Mouse (Mus musculus) midbrain, postnatal 0 days (tissue): Measurements from ENCODE around the gene Ets1. TPM values are rescaled to one million over a fixed set of nuclear protein-coding genes. Genes with fewer than 3 reads are reported as not detected.
A peak's percentile ranks its signal among the peaks of the same experiment; 100 is the strongest.

Experiments
- ATAC-seq: fragments of 200-750 bp; cut with Nextera tagmentation; 2 replicates; pipeline ENCODE4 v1.8.0; 2017; ENCODE audit warnings: moderate number of reproducible peaks, mild to moderate bottlenecking, moderate TSS enrichment, moderate library complexity; ENCODE audit not compliant: low FRiP score
- DNase-seq: peaks from one replicate; pipeline ENCODE4 v3.0.0-alpha.2; 2015; ENCODE audit warnings: low spot score
- H3K27ac ChIP-seq: fragments of 300-500 bp; sonication (generic); 2 replicates; pipeline ENCODE4 v1.5.1; 2014; ENCODE audit warnings: low read depth, mild to moderate bottlenecking, low read length, mixed read lengths
- H3K27me3 ChIP-seq: fragments of 300-500 bp; sonication (generic); 2 replicates; pipeline ENCODE4 v1.6.1; 2014; ENCODE audit warnings: low read length, control low read depth, mixed read lengths; ENCODE audit not compliant: insufficient read depth
- H3K36me3 ChIP-seq: fragments of 300-500 bp; sonication (generic); 2 replicates; pipeline ENCODE4 v1.6.1; 2014; ENCODE audit warnings: low read length, control low read depth, mixed read lengths; ENCODE audit not compliant: insufficient read depth
- H3K4me1 ChIP-seq: fragments of 300-500 bp; sonication (generic); 2 replicates; pipeline ENCODE4 v1.6.1; 2014; ENCODE audit warnings: mild to moderate bottlenecking, control low read depth, antibody characterized with exemption, low read length, mixed read lengths; ENCODE audit not compliant: insufficient read depth
- H3K4me2 ChIP-seq: fragments of 300-500 bp; sonication (generic); 2 replicates; pipeline ENCODE4 v1.6.1; 2014; ENCODE audit warnings: low read depth, mild to moderate bottlenecking, low read length, mixed read lengths; ENCODE audit not compliant: poor library complexity, severe bottlenecking
- H3K4me3 ChIP-seq: fragments of 300-500 bp; sonication (generic); 2 replicates; pipeline ENCODE4 v1.5.1; 2014; ENCODE audit warnings: low read depth, mild to moderate bottlenecking, low read length, moderate library complexity
- H3K9ac ChIP-seq: fragments of 300-500 bp; sonication (generic); replicated peaks from 2 replicates; pipeline ENCODE4 v1.6.1; 2014; ENCODE audit warnings: mild to moderate bottlenecking, low read length, moderate library complexity, mixed read lengths; ENCODE audit not compliant: poor library complexity, severe bottlenecking
- H3K9me3 ChIP-seq: fragments of 300-500 bp; sonication (generic); 2 replicates; pipeline ENCODE4 v1.6.1; 2016; ENCODE audit warnings: low read length, control low read depth
- CTCF ChIP-seq: IDR thresholded peaks from 2 replicates; pipeline ENCODE4 v1.5.1; 2016; ENCODE audit warnings: antibody characterized with exemption, mild to moderate bottlenecking
- WGBS: fragments of 180-500 bp; shearing (Covaris S2); extraction: QIAGEN DNeasy Blood & Tissue Kit; methylation state at CpG from one replicate; pipeline ENCODE4 v1.1.7; 2014; 5-methylcytosine and 5-hydroxymethylcytosine counted together
- polyA plus RNA-seq: library from polyadenylated mRNA; unstranded; fragments of >200 nt; fragmentation: Nextera tagmentation; extraction: Ambion mirVana; gene quantifications from 2 replicates; pipeline ENCODE4 v1.2.1, GENCODE M21; 2015
- total RNA-seq: library from RNA; depleted of rRNA; stranded (reverse); fragments of >200 nt; gene quantifications from 2 replicates; pipeline ENCODE4 v1.2.3, GENCODE M21; 2014

Ets1 gene
- total and polyA plus RNA-seq, 2 experiments from 2014 or later = 8.9 to 10.8 TPM

- 72% methylated on average over 9 of the region's 9 CpGs for WGBS
- no peak overlapping the region for H3K4me3 ChIP-seq
- no peaks in the 10 kb centered on the region for H3K9me3 ChIP-seq
- no peak for TF ChIP-seq CTCF
- no peak overlapping the region for H3K9ac ChIP-seq
- H3K27me3 ChIP-seq = peaks cover 3% of the 10 kb centered on the region; the same call in 1 of the 2 replicates
- no peaks in the 10 kb centered on the region for H3K36me3 ChIP-seq
- peak overlapping the region; percentile 43; the same call in 1 of the 2 replicates for H3K27ac ChIP-seq
- peaks cover 5% of the 10 kb centered on the region; the same call in 1 of the 2 replicates for H3K4me1 ChIP-seq
- ATAC-seq = no peak
- DNase-seq = no peak
- H3K4me2 ChIP-seq = no peak overlapping the region
These were observed 82.2 kb downstream of the Ets1 start for GRCm38 (mm10) chr9:32717931-32718820.

GRCm38 (mm10) chr9:32718868-32719267 lies 82.8 kb downstream of the Ets1 start:
- TF ChIP-seq CTCF = no peak
- DNase-seq = no peak
- Histone ChIP-seq H3K4me2 (no peak overlapping the region), H3K9ac (no peak overlapping the region), H3K27me3 (peaks cover 3% of the 10 kb centered on the region; the same call in 1 of the 2 replicates), H3K4me1 (peaks cover 5% of the 10 kb centered on the region; the same call in 1 of the 2 replicates), H3K36me3 (no peaks in the 10 kb centered on the region), H3K4me3 (no peak overlapping the region), H3K9me3 (no peaks in the 10 kb centered on the region), H3K27ac (no peak overlapping the region)
- WGBS = 94% methylated on average over 4 of the region's 4 CpGs
- ATAC-seq = no peak

- no peaks in the 10 kb centered on the region for H3K27me3 ChIP-seq
- H3K4me1 ChIP-seq = peaks cover 5% of the 10 kb centered on the region; the same call in 1 of the 2 replicates
- DNase-seq (no peak), ATAC-seq (no peak)
- no peak overlapping the region for H3K27ac ChIP-seq
- 73% methylated on average over 3 of the region's 3 CpGs for WGBS
- no peak overlapping the region for H3K4me3 ChIP-seq
- TF ChIP-seq CTCF = no peak
- H3K4me2 ChIP-seq = no peak overlapping the region
- H3K9ac ChIP-seq = no peak overlapping the region
- no peaks in the 10 kb centered on the region for H3K9me3 ChIP-seq
- no peaks in the 10 kb centered on the region for H3K36me3 ChIP-seq
These were observed 83.9 kb downstream of the Ets1 start for GRCm38 (mm10) chr9:32719941-32720263.

- WGBS = 55% methylated on average over 12 of the region's 12 CpGs
These were observed 84.4 kb downstream of the Ets1 start for GRCm38 (mm10) chr9:32720264-32721031.

GRCm38 (mm10) chr9:32721081-32721480 lies 85.1 kb downstream of the Ets1 start:
- no peaks in the 10 kb centered on the region for H3K9me3 ChIP-seq
- TF ChIP-seq CTCF = no peak
- H3K4me3 ChIP-seq = no peak overlapping the region
- 70% methylated on average over 2 of the region's 2 CpGs for WGBS
- ATAC-seq (no peak), DNase-seq (no peak)
- H3K9ac ChIP-seq = no peak overlapping the region
- no peaks in the 10 kb centered on the region for H3K36me3 ChIP-seq
- no peak overlapping the region for H3K4me2 ChIP-seq
- H3K27ac ChIP-seq = no peak overlapping the region
- H3K4me1 ChIP-seq = no peaks in the 10 kb centered on the region
- H3K27me3 ChIP-seq = no peaks in the 10 kb centered on the region

More at GRCm38 (mm10) chr9:32720264-32721031, 84.4 kb downstream of the Ets1 start:
- Histone ChIP-seq H3K27ac (no peak overlapping the region), H3K4me1 (peaks cover 5% of the 10 kb centered on the region; the same call in 1 of the 2 replicates), H3K4me2 (no peak overlapping the region), H3K9me3 (no peaks in the 10 kb centered on the region), H3K36me3 (no peaks in the 10 kb centered on the region), H3K4me3 (no peak overlapping the region), H3K27me3 (no peaks in the 10 kb centered on the region), H3K9ac (no peak overlapping the region)
- TF ChIP-seq CTCF = no peak
- ATAC-seq = no peak
- DNase-seq = no peak

GRCm38 (mm10) chr9:32722205-32722604 lies 86.2 kb downstream of the Ets1 start:
- H3K4me2 ChIP-seq = no peak overlapping the region
- no peaks in the 10 kb centered on the region for H3K9me3 ChIP-seq
- no peak overlapping the region for H3K4me3 ChIP-seq
- no peaks in the 10 kb centered on the region for H3K36me3 ChIP-seq
- no peak overlapping the region for H3K9ac ChIP-seq
- ATAC-seq = no peak
- no peaks in the 10 kb centered on the region for H3K4me1 ChIP-seq
- DNase-seq = no peak
- H3K27ac ChIP-seq = no peak overlapping the region
- 94% methylated on average over 1 of the region's 1 CpGs for WGBS
- TF ChIP-seq CTCF = no peak
- H3K27me3 ChIP-seq = no peaks in the 10 kb centered on the region
